Mouse (Mus musculus) bone marrow, adult 2 months (tissue): ENCODE data around the gene Pxt1. TPM values are rescaled to one million over a fixed set of nuclear protein-coding genes. Genes with fewer than 3 reads are reported as not detected.

Experiments used
- H3K27ac ChIP-seq: fragments of 200-500 bp; 2 replicates; pipeline ENCODE4 v1.5.1; 2012; ENCODE audit warnings: low read depth, mild to moderate bottlenecking, control low read depth, inconsistent platforms, low read length; ENCODE audit not compliant: control insufficient read depth, poor library complexity, insufficient read depth
- H3K4me1 ChIP-seq: fragments of 200-500 bp; 2 replicates; pipeline ENCODE4 v1.6.1; 2011; ENCODE audit warnings: low read length; ENCODE audit not compliant: control insufficient read depth, insufficient read depth
- H3K4me3 ChIP-seq: fragments of 200-500 bp; replicated peaks from 2 replicates; pipeline ENCODE3; 2011; ENCODE audit warnings: mild to moderate bottlenecking, low read depth, low read length, control low read depth; ENCODE audit not compliant: control insufficient read depth
- CTCF ChIP-seq: fragments of 200-500 bp; IDR thresholded peaks from 2 replicates; pipeline ENCODE4 v1.5.1; 2011; ENCODE audit warnings: low read length, control low read depth; ENCODE audit not compliant: control insufficient read depth, insufficient read depth
- POLR2A ChIP-seq: fragments of 200-500 bp; IDR thresholded peaks from 2 replicates; pipeline ENCODE4 v1.6.1; 2011; ENCODE audit warnings: low read depth, mild to moderate bottlenecking, control low read depth, low read length, borderline replicate concordance; ENCODE audit not compliant: control insufficient read depth
- WGBS: fragments of 180-500 bp; shearing (Covaris S2); methylation state at CpG from one replicate; pipeline ENCODE4 v1.1.7; 2018; 5-methylcytosine and 5-hydroxymethylcytosine counted together
- polyA plus RNA-seq: library from polyadenylated mRNA; stranded (reverse); fragments of >200 nt; gene quantifications from 2 replicates; pipeline ENCODE4 v1.2.4, GENCODE M21; 2011; ENCODE audit warnings: low replicate concordance; ENCODE audit not compliant: missing spikeins, insufficient read depth, insufficient read length

The Pxt1 gene
- polyA plus RNA-seq, 1 experiment, result not detected

DNA sequence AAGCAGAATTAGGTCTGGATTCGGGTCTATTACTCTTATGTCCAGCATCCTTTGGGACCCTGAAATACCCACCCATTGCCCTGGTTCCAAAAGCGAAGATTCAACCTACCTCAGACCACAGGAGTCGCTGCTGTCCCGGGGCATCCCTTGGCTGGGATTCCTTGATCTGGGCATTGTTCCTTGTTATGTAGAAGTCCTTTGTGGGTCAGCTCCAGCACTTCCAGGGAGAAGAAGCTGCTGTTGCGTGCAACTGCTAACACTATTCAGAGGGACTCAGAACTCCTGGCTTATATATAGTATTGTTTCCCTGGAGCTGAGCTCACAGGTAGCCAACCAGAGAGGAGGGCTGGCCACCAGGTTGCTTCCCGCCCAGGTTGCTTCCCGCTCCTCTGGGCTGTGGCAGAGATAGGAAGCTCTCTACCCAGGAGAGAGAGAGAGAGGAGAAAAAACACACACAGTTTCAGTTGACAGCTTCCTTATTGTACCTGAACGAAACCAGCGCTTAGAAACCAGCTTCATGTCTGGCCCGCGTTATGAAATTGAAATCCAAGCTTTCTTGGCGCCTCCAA lies 28.5 kb downstream of the Pxt1 start, which contains the start of gene 4930539E08Rik:
Gene 4930539E08Rik, minus strand, starts transcription at position 265 of the 569 bp plus-strand sequence.
- no peak for TF ChIP-seq POLR2A
- TF ChIP-seq CTCF, result no peak
- H3K4me3 ChIP-seq, result no peak within 1 kb of the TSS
- no peaks in the 10 kb centered on the region for H3K4me1 ChIP-seq
- 76% methylated on average over 12 of the region's 12 CpGs for WGBS
- H3K27ac ChIP-seq, result no peak within 1 kb of the TSS

DNA sequence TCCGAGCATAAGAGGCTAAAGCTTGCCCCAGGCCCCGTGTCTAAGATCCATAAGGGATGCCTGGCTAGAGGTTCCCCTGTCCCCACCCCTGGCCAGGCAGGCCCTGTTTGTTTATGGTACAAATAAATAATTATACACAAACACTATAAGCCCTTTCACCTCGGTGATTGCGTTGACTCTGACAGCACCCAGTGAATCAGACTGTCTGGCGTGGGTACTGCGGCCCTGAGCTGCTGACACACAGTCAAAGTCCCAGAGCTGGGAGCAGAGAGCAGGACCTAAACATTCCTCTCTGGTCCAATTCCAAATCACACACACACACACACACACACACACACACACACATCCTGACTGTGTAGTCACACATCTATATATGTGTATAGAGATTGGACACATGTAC lies 29.7 kb downstream of the Pxt1 start:
- Histone ChIP-seq H3K4me3 (no peak overlapping the region), H3K27ac (no peak overlapping the region), H3K4me1 (no peaks in the 10 kb centered on the region)
- TF ChIP-seq CTCF, result no peak
- TF ChIP-seq POLR2A, result no peak
- WGBS, result 84% methylated on average over 6 of the region's 6 CpGs

DNA sequence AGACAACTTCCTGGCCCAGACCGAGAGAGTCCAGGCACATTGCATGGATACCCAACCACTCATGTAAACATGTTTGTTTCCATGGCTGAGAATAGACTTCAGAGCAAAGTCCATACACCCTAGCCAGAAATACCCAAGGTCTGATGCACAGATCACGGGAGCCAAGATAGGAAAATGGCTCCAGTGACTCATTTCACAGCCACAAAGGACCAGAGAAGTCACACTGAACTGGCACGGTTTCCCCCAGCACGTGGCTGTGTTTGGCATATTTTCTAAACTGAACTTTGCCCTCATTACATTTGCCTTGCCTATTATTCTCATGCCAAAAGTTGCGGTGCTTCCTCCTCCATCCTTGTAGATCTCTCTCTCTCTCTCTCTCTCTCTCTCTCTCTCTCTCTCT lies 30.4 kb downstream of the Pxt1 start:
- 69% methylated on average over 5 of the region's 5 CpGs for WGBS

DNA sequence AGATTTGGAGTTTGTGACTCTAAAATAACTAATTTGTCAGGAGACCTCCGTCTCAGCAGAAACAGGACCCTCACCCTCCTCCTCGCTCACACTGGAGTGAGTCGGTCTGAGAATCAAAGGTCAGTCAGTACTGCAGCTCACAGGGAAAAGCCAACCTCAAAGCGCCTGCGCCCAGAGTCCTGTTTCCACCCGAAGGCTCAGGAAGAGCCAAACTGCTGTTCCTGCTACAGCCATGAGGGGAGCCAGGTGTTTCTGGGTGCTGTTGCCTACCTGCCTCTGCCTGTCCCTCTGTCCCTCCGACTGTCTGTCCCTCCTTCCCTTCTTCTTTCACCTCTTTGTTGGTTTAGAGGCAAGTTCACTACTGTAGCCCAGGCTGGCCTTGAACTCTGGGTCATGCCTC lies 33.5 kb downstream of the Pxt1 start:
- H3K4me3 ChIP-seq, result no peak overlapping the region
- 69% methylated on average over 7 of the region's 7 CpGs for WGBS
- TF ChIP-seq CTCF, result no peak
- no peak for TF ChIP-seq POLR2A
- H3K27ac ChIP-seq, result no peak overlapping the region
- H3K4me1 ChIP-seq, result no peaks in the 10 kb centered on the region; the same call in none of the 2 replicates

More for the DNA sequence above, 30.4 kb downstream of the Pxt1 start:
- no peak for TF ChIP-seq CTCF
- TF ChIP-seq POLR2A, result no peak
- H3K27ac ChIP-seq, result no peak overlapping the region
- H3K4me3 ChIP-seq, result no peak overlapping the region
- H3K4me1 ChIP-seq, result no peaks in the 10 kb centered on the region

DNA sequence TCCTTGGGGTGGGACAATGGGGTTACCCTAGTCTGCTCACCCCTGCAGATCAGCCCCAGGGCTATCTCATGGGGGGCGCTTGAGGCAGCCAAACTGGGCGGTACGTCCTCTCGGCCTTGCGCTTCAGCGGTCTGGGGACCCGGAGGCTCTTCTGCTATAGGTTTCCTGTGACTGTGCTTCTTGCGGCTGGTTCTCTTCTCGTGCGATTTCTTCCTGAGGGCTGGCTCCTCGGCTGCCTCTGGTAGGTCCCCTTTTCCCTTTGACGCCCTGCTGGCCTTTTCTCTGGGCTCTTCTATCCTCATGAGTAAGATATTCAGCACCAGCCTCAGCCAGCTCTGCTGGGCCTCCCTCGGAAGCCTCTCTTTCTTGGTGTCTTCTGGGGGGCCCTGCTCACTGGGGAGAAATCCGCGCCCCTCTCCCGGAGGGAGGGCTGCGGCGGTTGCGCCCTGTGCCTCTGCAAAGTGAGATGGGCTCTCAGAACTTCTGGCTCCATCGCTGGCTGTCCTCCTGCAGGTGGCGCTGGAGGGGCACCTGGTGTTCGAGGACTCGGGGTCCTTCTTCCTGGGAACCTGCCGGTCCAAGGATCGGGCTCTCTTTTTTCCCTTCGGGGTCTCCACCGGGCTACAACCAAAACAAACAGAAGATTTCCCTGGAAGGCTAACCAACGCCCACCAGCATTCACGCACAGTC lies 34.2 kb downstream of the Pxt1 start:
- TF ChIP-seq POLR2A (no peak), CTCF (peak; percentile 64)
- Histone ChIP-seq H3K4me3 (no peak overlapping the region), H3K4me1 (no peaks in the 10 kb centered on the region; the same call in none of the 2 replicates), H3K27ac (no peak overlapping the region)
- WGBS, result 4% methylated on average over 29 of the region's 29 CpGs

DNA sequence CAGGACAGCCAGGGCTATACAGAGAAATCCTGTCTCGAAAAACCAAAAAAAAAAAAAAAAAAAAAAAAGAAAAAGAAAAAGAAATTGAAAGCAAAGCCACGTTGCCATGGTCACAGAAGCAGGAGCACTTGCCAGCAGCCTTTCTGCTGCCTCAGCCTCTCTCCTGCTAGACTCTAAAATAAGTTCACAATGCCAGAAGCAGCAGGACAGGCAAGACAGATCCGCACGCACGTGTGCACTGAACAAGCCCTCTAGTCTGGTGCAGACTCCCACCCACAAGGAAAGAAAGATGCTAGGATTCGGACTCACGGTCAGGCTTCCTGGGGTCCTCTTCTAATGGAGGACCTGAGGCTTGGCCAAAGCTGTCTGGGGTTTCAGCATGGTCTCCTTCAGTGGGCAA lies 35.7 kb downstream of the Pxt1 start:
- no peak for TF ChIP-seq CTCF
- TF ChIP-seq POLR2A, result no peak
- WGBS, result 48% methylated on average over 7 of the region's 7 CpGs
- Histone ChIP-seq H3K27ac (no peak overlapping the region), H3K4me3 (no peak overlapping the region), H3K4me1 (no peaks in the 10 kb centered on the region; the same call in none of the 2 replicates)

DNA sequence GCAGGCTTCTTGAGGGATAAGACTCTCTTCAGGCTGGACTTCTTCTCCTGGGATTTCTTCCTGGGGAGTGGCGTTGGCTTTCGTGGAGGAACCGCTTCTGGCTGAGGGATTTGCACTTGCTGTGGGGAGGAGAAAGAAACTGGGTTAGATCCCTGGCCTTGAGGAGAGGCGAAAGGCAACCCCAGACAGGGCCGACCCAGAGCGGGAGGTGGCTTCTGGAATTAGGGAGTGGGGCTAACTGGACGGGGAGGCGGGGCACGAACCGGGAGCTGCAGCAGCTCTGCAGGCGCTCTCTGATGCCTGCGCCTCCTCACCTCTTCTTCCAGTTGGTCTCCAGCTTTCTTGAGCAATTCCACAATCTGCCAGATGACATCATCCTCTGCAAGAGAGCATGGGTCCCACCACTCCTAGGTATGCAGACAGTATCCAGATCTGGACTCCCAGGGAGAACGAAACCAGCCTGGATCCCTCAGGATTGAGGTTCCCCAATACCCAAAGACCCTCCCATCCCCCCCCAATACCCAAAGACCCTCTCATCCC lies 38.2 kb downstream of the Pxt1 start:
- H3K4me3 ChIP-seq, result no peak overlapping the region
- TF ChIP-seq CTCF (no peak), POLR2A (no peak)
- no peak overlapping the region for H3K27ac ChIP-seq
- WGBS, result 89% methylated on average over 13 of the region's 13 CpGs
- no peaks in the 10 kb centered on the region; the same call in none of the 2 replicates for H3K4me1 ChIP-seq

DNA sequence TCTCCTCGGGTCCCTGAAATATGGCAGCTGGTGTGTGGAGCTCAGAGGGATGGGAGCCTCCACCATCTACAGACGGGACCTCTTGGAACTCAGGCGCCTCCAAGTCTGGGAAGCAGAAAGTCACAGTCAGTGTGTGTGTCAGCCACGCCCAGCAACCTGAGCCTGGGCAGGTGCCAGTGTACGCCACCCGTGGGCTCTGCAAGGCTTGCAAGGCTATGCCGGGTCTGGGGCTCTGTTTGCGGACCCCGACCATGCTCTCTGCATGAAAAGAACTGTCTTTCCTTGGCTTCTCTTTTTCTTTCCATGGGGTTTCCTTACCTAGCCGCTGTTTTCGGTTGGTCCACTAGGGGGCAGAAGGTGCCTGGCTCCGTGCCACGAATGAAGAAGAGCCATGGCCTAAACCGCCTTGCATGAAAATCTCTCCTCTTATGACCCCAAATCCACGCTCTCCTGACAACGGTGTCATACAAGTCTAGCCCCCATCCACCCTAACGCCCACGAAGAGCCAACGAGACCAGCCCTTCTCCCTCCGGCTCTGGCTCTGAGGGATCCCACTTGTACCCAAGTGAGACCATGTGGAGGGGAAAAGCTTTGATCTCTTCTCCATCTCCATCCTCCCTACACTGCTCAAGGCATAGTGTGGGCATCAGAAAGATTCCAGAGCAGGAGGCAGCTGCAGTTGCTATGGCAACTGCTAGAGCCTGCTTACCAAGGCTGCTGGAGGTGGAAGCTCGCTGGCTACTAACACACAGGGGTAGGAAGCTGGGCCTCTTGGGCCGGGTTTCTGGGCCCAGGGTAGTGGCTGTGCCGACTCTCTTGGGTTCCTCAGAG lies 38.9 kb downstream of the Pxt1 start:
- no peak for TF ChIP-seq POLR2A
- TF ChIP-seq CTCF, result peak; percentile 91
- no peak overlapping the region for H3K4me3 ChIP-seq
- 43% methylated on average over 23 of the region's 23 CpGs for WGBS
- no peak overlapping the region for H3K27ac ChIP-seq
- H3K4me1 ChIP-seq, result no peaks in the 10 kb centered on the region; the same call in none of the 2 replicates
